Mouse (Mus musculus): ENCODE results near the gene Rpl22l1.
"Not testable (repeated sequence)": the region's sequence is repeated elsewhere in the genome, so short reads cannot be mapped to it uniquely, and the experiment has no call there.

Rpl22l1 gene

GRCm38 (mm10) chr3:28836796-28837371, 31.6 kb downstream of the Rpl22l1 start:
- no peak for DNase-seq (ENCODE audit: low spot score in 2 of 2)

DNA sequence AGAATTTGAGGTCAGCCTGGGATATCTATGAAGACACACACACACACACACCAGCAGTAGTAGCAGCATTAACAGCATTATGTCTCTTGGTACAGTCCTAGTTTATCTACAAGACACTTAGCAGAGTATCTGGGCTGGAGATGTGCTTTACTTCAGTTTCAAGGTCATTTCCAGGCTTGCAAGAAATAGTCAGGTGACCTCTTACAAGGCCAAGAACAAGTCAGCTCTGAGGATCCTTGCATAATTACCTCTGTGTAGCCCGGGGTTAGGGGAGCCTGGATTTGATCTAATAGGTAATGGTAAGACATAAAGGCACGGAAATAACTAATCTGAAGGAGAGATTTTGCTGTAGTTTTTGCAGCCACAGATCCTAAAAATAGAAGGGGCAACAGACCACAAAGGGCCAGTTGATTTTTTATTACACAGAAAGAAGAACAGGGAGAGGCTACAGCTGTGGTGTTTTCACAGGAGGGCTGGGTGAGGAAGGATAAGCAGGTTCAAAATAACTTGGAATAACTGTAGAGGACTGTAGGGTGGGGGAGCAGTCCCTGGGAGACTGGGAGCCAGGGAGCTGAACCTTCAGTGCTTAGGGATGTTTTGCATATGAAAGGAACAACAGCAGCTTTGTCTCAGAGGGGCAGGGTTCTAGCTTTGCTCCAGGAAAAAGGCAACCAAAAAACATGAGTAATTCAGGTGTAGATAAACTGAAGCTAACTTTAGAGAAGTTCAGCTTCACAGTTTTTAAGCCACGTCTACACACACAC, 36.8 kb downstream of the Rpl22l1 start:
- no peak for DNase-seq (ENCODE audit: low spot score in 2 of 2)

- DNase-seq (ENCODE audit: low spot score in 2 of 2), result no peak
Observed at GRCm38 (mm10) chr3:28843231-28843630, 38.0 kb downstream of the Rpl22l1 start.

DNA sequence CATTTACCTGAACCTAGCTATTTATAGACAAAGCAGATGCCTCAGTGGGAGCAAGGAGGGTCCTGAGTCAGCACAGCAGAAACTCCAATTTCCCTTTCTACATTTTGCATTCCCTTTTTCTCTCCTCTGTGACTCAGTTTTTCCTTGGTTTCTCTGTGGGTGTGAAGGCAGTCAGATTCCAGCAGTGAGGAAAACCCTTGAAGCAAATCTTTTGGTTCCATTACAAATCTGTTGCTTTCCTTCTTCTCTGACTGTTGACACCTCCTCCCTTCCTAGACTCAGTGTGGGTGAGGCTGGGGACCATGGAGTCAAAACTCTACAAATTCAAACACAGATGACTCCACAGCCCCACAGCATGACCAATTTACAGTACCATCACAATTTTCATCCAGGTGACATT, 41.9 kb downstream of the Rpl22l1 start:
- DNase-seq (ENCODE audit: low spot score in 2 of 2), result no peak

- not testable (repeated sequence) for DNase-seq (ENCODE audit: low spot score in 2 of 2)
Observed at GRCm38 (mm10) chr3:28852174-28852573, 46.9 kb downstream of the Rpl22l1 start.

Data from natural killer cell, adult 2 months (primary cell).